Mouse (Mus musculus): ENCODE measurements around the gene Specc1.

GRCm38 (mm10) chr11:62080476-62080875 lies 123.9 kb downstream of the Specc1 start:
- TF ChIP-seq CTCF (IDR thresholded peaks at IDR 0.05; ENCODE audit: borderline replicate concordance, insufficient read depth, low read depth, low read length) (no peak), POLR2A (IDR thresholded peaks at IDR 0.05; ENCODE audit: borderline replicate concordance, insufficient read depth, low read length) (no peak)
